Mouse (Mus musculus) embryo, embryonic 10 days (tissue): ENCODE measurements around the gene Nfia.

Experiments used
- DNase-seq: peaks from one replicate; pipeline ENCODE4 v3.0.0-alpha.2; 2015; ENCODE audit warnings: low spot score

Nfia gene

GRCm38 (mm10) chr4:97948250-97948649, 175.7 kb downstream of the Nfia start:
- DNase-seq, result no peak

DNA sequence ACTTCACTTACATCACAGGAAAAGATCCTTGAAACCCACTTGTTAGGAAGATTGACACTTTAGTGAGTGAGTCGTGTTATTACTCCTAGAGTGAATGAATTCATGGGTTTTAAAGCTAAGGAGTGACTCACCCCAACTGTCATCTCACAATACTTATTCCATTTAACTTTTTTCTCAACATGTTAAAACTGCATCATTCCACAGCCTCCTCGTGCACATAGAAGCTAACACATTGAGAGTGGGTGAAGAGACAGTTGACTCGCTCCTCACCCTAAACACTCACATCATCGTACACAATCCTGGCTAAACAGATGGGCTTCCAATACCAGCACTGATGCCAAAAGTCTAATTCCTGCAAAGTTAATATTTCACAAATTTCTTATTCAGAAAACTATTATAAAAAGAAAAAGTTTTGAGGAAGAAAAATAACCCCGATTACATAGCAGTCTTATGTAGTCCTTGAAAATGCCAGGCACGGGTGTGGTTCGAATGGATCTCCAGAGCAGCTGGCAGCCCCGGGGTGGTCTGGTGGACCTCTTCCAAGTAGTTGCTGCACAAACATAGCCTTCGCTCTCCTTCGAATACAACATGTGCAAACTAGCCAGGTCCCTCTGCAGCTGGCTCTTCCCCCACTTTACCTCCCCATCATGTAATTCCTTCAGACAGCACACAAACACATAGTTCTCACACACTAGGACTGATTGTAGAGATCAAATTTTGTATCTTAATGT, 178.0 kb downstream of the Nfia start:
- DNase-seq, result no peak

DNA sequence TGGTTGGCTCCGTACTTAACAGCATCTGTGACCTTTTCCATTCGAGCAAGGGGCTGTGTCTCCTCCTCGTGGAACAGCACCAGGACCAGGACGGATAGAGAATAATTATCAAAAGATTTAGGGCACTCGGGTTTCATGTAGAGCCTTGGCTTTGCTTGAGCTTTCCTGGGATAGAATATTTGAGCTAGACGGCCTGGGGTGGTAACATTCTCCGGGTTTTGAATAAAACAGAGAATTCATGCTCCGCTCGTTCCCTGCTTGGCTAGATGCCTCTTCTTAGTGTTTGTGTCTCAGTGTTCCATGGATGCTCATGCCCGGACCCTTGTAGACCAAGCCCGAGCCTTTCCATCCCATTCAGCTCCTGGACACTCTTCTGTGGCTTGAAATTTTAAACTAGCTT, 181.4 kb downstream of the Nfia start:
- DNase-seq, result no peak

DNA sequence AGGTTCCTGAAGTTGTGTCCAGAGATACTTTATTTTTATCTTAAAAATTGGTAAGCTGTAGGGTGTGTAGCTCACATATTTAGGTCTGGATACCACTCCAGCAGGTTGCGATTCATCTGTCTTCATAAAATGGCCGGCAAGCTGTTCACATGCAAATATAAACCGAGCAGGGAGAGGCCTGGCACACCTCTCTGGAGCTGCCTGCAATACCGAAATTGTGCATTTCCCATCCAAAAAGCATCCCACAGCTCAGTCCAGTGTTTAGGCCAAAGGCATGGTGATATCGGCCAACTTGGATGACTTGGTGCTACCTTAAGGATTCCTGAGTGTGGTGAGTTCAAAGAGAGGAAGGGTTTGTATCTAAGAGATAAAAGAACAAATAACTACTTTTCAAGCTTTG, 185.6 kb downstream of the Nfia start:
- no peak for DNase-seq

DNA sequence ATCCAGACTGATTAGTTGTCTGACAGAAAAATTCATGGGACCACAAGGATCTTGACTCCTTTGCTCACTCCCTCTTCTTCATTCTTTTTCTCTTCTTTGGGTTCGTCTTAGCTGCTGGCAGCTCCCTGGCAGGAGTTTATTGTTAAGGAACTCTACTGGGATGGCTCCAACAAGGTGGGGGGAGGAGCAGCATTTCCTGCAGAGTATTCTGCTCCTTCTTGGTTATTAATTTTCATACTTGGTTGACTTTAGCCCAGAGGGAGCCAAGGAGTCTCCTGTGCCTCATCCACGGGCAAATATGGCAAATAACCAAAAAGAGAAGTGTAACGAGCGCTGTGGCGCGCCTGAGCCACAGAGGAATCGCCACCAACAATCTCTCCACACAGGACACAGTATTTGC, 190.3 kb downstream of the Nfia start:
- no peak for DNase-seq

DNA sequence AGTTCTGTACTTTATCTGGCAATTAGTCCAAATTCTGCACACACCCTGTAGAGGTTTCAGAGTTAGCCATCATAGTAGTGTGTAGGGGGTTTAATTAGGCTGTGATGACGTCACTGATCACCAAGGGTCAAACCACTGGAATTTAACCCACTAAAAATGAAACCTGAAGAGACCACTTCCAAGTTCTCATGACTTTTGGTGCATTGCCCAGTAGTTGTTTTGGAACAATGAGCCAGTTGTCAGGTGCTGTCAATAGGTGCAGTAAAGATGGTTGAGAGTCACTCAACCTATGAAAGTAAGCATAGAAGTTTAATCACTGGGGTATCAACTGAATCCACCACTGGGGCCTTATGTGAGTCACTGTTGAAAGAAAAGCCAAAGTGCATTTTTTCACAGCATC, 191.4 kb downstream of the Nfia start:
- no peak for DNase-seq

DNA sequence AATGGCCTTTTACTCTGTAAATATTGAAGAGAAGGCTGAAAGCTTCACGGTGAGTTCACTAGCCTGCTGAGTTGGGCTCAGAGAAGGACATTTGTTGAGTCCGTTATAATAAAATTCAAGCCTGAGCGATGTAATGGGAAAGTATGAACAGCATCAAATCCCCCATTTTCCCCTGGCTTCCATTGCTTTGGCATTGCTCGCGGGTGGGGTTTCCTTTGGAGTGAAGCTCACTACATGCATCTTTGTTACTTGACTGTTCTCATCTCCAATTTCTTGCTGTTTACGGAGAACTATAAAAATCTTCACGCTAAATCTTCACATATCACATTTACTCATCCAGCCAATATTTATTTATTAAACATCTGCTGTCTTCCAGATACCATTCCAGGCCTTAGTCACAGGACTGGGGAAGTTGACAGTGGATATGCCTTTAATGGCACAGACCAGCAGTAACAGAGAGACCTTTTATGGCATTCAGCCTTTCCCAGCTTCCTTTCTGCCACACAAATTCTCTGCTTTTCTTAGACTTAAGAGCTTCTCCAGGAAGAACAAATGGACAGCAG, 196.3 kb downstream of the Nfia start:
- no peak for DNase-seq

- DNase-seq, result no peak
Measured at GRCm38 (mm10) chr4:97973064-97973463, 200.5 kb downstream of the Nfia start.

DNA sequence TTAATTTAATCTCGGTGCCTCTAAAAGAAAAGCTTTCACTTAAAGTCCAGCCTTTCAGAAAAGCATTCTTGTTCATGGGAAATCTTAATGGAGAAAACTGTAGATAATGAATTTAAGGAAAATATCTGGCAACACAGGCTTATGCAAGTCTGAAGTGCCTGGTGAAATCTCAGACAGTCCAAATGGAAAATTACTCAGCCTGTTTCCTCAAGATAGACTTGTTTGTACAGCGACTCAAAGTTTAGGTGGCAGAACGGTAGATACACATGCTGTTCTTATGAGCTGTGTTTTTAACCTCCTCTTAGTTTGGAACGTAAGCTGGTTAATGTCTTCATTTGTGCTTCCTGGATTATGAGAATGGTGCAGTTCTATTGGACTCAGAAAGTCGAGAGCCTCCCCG, 201.5 kb downstream of the Nfia start:
- no peak for DNase-seq

DNA sequence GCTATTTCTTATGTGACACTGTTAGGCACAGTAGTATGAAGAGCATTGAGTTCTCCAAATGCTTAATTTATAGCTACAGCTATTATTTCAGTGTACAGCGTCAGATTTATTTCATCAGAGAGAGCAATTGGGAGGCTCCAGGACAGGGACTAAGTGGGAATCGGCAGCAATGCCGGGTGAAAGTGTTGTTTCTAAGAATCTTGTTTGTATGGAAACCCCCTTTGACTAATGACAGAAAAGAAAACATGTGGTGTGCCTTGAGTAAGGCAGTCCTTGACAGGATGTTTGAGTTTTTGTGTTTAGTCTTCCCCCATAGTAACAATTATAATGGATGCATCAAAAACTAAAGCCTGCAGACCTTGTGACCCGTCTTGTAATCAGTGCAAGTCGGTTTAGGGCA, 204.4 kb downstream of the Nfia start:
- DNase-seq, result no peak

DNA sequence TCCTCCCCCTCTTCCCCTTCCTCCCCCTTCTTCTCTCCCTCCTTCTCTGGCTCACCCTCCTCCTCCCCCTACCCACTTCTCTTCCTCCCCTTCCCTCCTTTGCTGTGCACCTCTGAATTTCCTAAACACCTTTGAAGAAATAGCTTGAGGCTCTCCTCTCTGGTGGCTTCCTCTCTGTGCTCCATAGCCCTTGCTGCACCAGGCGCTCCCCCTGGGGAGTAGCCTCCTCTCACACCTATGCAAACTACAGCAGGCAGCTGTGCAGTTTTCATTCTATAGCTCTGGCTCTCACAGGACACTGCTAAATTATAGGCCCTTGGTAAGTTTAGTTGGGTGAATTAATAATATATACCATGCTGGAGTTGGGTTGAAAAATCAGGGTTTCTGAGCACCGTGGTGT, 211.8 kb downstream of the Nfia start:
- no peak for DNase-seq

DNA sequence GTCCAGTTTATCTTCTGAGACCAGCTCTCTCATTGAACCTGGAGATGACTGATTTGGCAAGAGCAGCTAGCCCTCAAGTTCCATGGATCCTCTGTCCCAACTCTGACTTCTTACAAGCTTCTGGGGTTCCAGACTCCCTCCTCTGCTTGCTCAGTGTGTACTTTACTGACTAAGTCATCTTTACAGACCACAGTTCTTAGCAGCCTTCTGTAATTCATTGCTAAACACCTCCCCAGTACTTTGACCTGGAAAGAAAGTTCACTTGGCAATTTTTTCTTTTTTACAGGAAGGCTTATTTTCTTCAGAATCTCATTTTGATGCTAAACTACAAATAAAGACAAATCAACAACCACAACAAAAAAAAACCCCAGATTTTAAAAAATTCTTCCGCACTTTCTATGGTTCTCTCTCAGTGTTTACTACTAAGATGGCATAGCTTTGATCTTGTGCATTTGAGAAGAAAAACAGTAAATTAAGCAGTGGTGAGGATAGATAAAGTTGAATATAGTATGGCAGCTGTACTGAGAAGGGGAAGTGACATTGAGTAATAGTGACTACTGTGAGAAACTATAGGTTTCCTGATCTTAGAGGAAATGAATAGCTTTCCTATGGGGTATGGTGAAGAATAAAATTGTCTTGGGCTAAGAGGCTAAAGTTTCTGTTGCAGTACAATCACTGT, 213.7 kb downstream of the Nfia start:
- DNase-seq, result no peak

DNA sequence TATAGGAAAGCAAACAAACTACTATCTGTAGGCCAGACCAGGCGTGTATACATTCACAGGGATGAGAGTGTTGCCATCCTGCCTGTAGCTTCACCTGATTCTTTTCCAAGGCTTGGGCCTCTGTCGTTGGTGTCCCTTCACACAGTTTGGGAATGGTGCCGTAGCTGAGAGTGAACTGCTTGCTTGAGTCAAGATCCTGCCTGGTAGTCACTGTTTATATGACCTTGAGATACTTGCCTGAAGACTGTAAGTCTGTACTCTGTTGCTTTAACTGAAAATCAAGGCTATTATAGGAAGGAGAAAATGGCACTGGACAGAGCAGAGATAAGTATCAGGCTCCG, 214.2 kb downstream of the Nfia start:
- DNase-seq, result no peak

- peak; percentile 32 for DNase-seq
Measured at GRCm38 (mm10) chr4:97988703-97989102, 216.2 kb downstream of the Nfia start.

DNA sequence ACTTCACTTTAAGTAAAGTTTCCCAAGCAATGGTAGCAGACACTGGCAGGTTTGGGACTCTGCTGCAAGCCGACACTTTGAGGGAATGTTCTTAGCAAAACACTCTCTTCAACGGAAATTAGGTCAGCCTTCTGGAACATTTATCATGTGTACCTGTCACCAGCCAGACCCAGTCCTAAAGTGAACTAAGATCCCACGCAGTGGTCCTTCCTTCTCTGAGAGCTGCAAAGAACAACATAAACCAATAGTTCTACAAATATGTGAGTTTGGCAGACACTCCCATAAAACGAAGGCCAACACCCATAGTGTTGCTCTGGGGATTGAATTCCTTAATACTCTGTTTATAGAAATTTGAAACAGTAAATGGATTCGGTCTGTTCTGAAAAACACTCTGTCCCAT, 217.9 kb downstream of the Nfia start:
- DNase-seq, result peak; percentile 58

GRCm38 (mm10) chr4:97991395-97991794, 218.9 kb downstream of the Nfia start:
- peak; percentile 23 for DNase-seq

DNA sequence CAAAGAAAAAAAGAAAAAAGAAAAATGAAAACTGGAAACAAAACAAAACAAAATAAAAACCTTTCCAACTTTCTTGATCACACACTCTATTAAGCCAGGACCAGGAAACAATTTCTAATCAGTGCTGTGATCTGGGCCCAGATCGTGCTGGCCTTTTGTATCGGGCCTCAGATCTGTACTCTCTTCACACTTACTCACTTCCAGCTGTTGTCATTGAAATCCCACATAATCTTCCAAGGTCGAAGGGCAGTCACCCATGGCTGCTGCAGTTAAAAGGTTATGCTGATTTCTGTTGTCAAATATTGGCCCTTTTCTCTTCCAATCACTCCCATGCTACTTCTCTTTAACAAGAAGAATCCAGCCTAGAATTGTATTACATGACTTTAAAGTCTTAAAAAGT, 219.3 kb downstream of the Nfia start:
- peak; percentile 49 for DNase-seq

- no peak for DNase-seq
Measured at GRCm38 (mm10) chr4:97995911-97996712, 223.6 kb downstream of the Nfia start.

GRCm38 (mm10) chr4:97997151-97997817, 224.8 kb downstream of the Nfia start:
- DNase-seq, result no peak

DNA sequence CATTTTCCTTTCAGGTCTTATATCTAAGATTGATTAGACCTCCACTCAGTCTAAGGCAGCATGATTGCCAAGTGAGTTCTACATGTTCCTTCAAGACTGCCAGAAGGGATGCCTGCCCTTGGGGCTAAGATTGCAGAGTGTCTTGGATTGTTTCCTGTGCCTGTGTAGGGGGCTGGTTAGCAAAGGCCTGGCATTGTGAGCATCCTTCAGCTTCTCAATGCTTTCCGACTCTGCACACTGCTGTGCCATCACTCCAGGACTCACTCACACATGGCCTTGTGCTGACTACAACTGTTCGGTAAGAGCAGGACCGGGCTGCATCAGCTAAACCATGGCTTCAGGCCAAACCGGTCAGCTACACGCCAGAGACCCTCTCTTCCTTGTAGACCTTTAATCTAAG, 229.7 kb downstream of the Nfia start:
- no peak for DNase-seq

- peak; percentile 34 for DNase-seq
Measured at GRCm38 (mm10) chr4:98003323-98004107, 231.0 kb downstream of the Nfia start.
